Mouse (Mus musculus) limb, embryonic 13.5 days (tissue): ENCODE measurements around the gene Mrps12. TPM values are rescaled to one million over a fixed set of nuclear protein-coding genes. Genes with fewer than 3 reads are reported as not detected.
A peak's percentile ranks its signal among the peaks of the same experiment; 100 is the strongest.

Source experiments
- ATAC-seq: fragments of 200-750 bp; cut with Nextera tagmentation; 2 replicates; pipeline ENCODE4 v1.8.0; 2017; ENCODE audit warnings: low read depth, moderate number of reproducible peaks, moderate TSS enrichment; ENCODE audit not compliant: low FRiP score
- H3K27ac ChIP-seq: fragments of 300-500 bp; sonication (generic); 2 replicates; pipeline ENCODE4 v1.5.1; 2015; ENCODE audit warnings: inconsistent platforms, mild to moderate bottlenecking, moderate library complexity
- H3K27me3 ChIP-seq: fragments of 300-500 bp; sonication (generic); 2 replicates; pipeline ENCODE4 v1.6.1; 2015; ENCODE audit warnings: mild to moderate bottlenecking, inconsistent platforms
- H3K36me3 ChIP-seq: fragments of 300-500 bp; sonication (generic); 2 replicates; pipeline ENCODE4 v1.6.1; 2015; ENCODE audit warnings: inconsistent platforms, mild to moderate bottlenecking, moderate library complexity
- H3K4me1 ChIP-seq: fragments of 300-500 bp; sonication (generic); 2 replicates; pipeline ENCODE4 v1.6.1; 2015; ENCODE audit warnings: inconsistent platforms
- H3K4me2 ChIP-seq: fragments of 300-500 bp; sonication (generic); replicated peaks from 2 replicates; pipeline ENCODE4 v1.6.1; 2015; ENCODE audit warnings: inconsistent platforms, mild to moderate bottlenecking, moderate library complexity
- H3K4me3 ChIP-seq: fragments of 300-500 bp; sonication (generic); 2 replicates; pipeline ENCODE4 v1.5.1; 2015; ENCODE audit warnings: moderate library complexity, mild to moderate bottlenecking, inconsistent platforms
- H3K9ac ChIP-seq: fragments of 300-500 bp; sonication (generic); 2 replicates; pipeline ENCODE4 v1.6.1; 2015; ENCODE audit warnings: mild to moderate bottlenecking, inconsistent platforms
- H3K9me3 ChIP-seq: fragments of 300-500 bp; sonication (generic); 2 replicates; pipeline ENCODE4 v1.6.1; 2016; ENCODE audit warnings: inconsistent platforms
- WGBS: fragments of 180-500 bp; shearing (Covaris S2); methylation state at CpG from one replicate; pipeline ENCODE4 v1.1.7; 2015; 5-methylcytosine and 5-hydroxymethylcytosine counted together
- polyA plus RNA-seq: library from polyadenylated mRNA; unstranded; fragments of >200 nt; fragmentation: Nextera tagmentation; extraction: Ambion mirVana; gene quantifications from 2 replicates; pipeline ENCODE4 v1.2.1, GENCODE M21; 2015

Mrps12 gene
- polyA plus RNA-seq, 1 experiment from 2014 or later, result 114 TPM

DNA sequence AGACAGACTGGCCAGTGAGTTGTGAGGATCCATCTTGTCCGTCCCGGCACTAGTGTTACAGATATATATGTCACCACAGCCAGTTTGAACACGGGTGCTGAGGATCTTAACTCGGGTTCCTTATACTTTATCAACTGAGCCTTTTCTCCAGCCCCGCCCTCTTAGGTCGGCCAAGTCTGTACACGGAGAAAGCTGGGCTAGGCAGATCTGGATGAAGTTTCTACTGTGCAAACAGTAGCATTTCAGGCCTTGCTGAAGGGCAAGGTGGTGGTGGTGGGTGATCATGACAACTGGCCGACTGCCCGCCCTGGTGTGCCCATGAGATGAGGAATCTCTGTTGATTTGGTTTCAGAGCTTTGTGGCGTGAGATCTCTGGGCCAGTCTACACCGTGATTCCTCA lies 44.3 kb downstream of the Mrps12 start:
- no peak overlapping the region for H3K9ac ChIP-seq
- H3K27me3 ChIP-seq, result peaks cover 10% of the 10 kb centered on the region
- peaks cover 9% of the 10 kb centered on the region for H3K9me3 ChIP-seq
- WGBS, result 93% methylated on average over 11 of the region's 11 CpGs
- peaks cover 6% of the 10 kb centered on the region; the same call in 1 of the 2 replicates for H3K36me3 ChIP-seq
- ATAC-seq, result no peak
- H3K4me1 ChIP-seq, result peaks cover 20% of the 10 kb centered on the region
- no peak overlapping the region for H3K4me3 ChIP-seq
- H3K27ac ChIP-seq, result no peak overlapping the region
- H3K4me2 ChIP-seq, result no peak overlapping the region

DNA sequence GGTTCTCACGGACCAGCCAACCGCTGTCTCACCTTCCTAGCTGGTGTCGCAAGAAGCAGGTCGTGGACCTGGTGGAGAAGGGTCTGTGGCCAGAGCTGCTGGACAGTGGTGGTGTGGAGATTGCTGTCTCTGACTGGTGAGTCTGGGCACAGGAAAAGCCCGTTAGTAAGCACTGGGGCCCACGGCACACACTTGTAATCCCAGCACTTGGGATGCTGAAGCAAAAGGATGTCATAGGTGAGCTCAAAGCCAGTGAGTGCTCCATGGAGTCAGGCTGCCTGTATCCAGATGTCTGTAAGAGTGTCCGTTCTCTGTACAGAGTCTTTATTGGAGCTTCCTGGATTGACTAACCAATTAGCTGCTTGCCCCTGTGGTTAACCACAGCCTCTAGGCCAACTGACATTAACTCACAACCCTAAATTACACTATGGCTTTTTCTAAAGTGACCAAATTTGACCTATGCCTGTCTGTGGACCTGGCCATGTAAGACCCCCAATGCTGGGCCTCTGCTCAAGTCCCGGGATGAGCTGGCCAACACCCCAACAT lies 46.6 kb downstream of the Mrps12 start:
- H3K4me3 ChIP-seq, result no peak overlapping the region
- H3K4me1 ChIP-seq, result peaks cover 20% of the 10 kb centered on the region
- H3K27me3 ChIP-seq, result peaks cover 10% of the 10 kb centered on the region
- H3K27ac ChIP-seq, result no peak overlapping the region
- H3K4me2 ChIP-seq, result peak overlapping the region; percentile 91
- H3K9ac ChIP-seq, result no peak overlapping the region
- peaks cover 2% of the 10 kb centered on the region; the same call in 1 of the 2 replicates for H3K36me3 ChIP-seq
- peaks cover 6% of the 10 kb centered on the region for H3K9me3 ChIP-seq
- no peak for ATAC-seq
- 52% methylated on average over 8 of the region's 8 CpGs for WGBS

DNA sequence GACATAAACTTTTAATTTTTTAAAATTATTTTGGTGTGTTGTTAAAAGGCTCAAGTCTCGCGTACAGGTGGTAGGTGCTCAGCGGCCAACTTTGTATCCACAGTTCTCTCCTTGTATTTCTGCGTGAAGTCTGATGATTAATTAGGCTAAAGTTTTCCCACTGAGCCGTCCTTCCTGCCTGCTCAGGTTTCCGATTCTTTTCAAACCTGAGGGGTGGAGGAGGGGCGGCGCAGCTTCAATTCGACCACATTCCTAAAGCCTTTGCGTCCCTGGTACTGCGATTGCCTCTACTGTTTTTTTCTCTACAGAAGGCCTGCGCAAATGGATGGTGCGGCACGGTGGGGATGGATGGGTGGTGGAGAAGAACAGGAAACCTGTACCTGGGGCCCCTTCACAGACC lies 47.2 kb downstream of the Mrps12 start:
- H3K9me3 ChIP-seq, result peaks cover 4% of the 10 kb centered on the region; the same call in 1 of the 2 replicates
- peak overlapping the region; percentile 61; the same call in 1 of the 2 replicates for H3K4me3 ChIP-seq
- no peak overlapping the region for H3K27ac ChIP-seq
- H3K27me3 ChIP-seq, result peaks cover 10% of the 10 kb centered on the region
- ATAC-seq, result no peak
- H3K9ac ChIP-seq, result peak overlapping the region; percentile 13; the same call in 1 of the 2 replicates
- peak overlapping the region; percentile 91 for H3K4me2 ChIP-seq
- H3K36me3 ChIP-seq, result no peaks in the 10 kb centered on the region
- H3K4me1 ChIP-seq, result peaks cover 20% of the 10 kb centered on the region
- 4% methylated on average over 14 of the region's 14 CpGs for whole genome bisulfite sequencing

DNA sequence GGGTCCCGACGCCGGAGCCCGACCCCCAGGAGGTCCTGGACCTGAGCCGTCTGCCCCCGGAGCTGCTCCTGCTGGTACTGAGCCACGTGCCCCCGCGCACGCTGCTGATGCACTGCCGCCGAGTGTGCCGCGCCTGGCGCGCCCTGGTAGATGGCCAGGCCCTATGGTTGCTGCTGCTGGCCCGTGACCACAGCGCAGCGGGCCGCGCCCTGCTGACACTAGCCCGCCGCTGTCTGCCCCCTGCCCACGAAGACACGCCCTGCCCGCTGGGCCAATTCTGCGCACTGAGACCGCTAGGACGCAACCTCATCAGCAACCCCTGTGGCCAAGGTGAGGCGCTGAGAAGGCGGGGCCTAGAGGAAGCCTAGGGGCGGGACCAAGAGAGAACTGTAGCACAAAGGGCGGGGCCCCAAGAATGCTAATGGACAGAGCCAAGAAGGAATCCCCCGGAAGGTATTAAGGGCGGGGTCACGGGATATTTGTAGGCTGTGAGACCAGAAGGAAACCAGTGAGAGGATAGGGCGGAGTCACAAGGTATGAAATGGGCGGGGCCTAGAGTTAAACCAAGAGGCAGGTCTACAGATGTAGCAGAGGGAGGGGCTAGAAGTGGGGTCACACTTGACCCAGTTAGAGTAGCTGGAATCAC lies 48.2 kb downstream of the Mrps12 start:
- H3K9me3 ChIP-seq, result peaks cover 4% of the 10 kb centered on the region; the same call in 1 of the 2 replicates
- H3K4me1 ChIP-seq, result peaks cover 20% of the 10 kb centered on the region
- H3K9ac ChIP-seq, result peak overlapping the region; percentile 73
- peaks cover 10% of the 10 kb centered on the region for H3K27me3 ChIP-seq
- peak; percentile 75 for ATAC-seq
- WGBS, result 2% methylated on average over 38 of the region's 38 CpGs
- H3K4me3 ChIP-seq, result peak overlapping the region; percentile 61
- no peak overlapping the region for H3K27ac ChIP-seq
- H3K4me2 ChIP-seq, result peak overlapping the region; percentile 91
- no peaks in the 10 kb centered on the region for H3K36me3 ChIP-seq

DNA sequence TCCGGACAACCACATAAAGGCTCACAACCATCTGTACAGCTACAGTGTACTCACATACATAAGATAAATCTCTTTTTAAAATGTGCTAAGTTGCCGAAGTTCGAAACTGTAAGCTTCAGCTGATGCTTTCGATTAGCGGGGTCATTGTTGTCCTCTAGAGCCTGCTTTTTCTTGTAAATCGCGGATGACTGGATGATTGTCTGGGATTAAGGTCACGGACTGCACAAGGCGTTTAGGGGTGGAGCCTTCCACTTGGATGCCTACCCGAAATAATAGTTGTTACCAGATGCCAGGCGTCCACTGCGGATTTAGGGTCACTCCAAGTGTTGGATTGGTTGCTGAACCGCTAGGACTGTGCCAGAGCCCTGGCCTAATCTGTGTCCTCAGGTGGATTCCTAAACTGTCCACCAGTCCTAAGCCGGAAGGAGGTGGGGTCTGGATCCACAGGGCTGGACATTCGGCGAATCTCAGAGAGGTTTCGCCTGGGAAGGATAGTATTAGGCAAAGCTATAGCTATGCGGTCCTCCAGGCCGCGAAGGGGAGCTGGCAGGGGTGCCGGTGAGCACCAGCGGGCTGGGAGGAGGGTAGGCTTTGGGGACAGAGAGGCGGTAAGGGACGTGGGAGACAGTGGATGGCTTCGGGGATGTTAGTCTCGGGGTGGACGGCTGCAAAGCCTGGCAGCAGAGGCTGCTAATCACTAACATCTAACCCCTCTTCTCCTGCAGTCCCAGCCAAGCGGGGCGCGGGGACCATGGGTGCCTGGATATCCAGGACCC lies 48.9 kb downstream of the Mrps12 start, which contains the start of gene Fbxo27:
Fbxo27 (plus strand) TSS at position 305 of the 776 bp plus-strand sequence.
- Histone ChIP-seq H3K36me3 (no peaks in the 10 kb centered on the region), H3K9ac (peak within 1 kb of the TSS; percentile 73), H3K4me3 (peak within 1 kb of the TSS; percentile 61), H3K27ac (no peak within 1 kb of the TSS), H3K4me1 (peaks cover 20% of the 10 kb centered on the region), H3K9me3 (peaks cover 4% of the 10 kb centered on the region; the same call in 1 of the 2 replicates), H3K4me2 (peak within 1 kb of the TSS; percentile 91), H3K27me3 (peaks cover 10% of the 10 kb centered on the region)
- WGBS, result 34% methylated on average over 30 of the region's 30 CpGs
- peak; percentile 45 for ATAC-seq

DNA sequence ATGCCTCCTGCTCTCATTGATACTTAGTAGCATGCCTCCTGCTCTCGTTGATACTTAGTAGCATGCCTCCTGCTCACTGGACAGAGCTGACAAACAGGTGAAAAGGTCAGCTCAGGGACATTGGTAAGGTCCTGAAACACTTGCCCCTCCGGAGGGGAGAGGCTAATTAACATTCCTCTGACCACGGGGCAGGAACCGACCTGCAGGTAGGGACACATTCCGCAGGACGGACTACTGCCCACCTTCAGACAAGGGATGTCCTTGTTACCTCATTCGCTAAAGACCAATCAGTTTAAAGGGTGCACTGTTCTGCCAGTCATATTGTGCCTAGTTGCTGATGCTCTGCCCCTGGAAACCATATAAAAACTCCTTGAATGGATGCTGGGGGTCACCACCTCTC lies 50.5 kb downstream of the Mrps12 start:
- Histone ChIP-seq H3K9me3 (peaks cover 4% of the 10 kb centered on the region; the same call in 1 of the 2 replicates), H3K9ac (no peak overlapping the region), H3K4me3 (no peak overlapping the region), H3K4me2 (no peak overlapping the region), H3K36me3 (no peaks in the 10 kb centered on the region), H3K4me1 (peaks cover 20% of the 10 kb centered on the region), H3K27me3 (peaks cover 10% of the 10 kb centered on the region), H3K27ac (no peak overlapping the region)
- ATAC-seq, result no peak
- WGBS, result 62% methylated on average over 7 of the region's 7 CpGs

Other genes starting within 250 kb of the Mrps12 start
- not detected in 2 replicates for gene Ifnl2, start 231.4 kb downstream of the Mrps12 start, polyA plus RNA-seq
- not detected in 2 replicates for gene Ifnl3, start 219.0 kb downstream of the Mrps12 start, polyA plus RNA-seq
- gene Sycn, start 200.9 kb downstream of the Mrps12 start, polyA plus RNA-seq, result not detected in 2 replicates
- gene Nccrp1, start 194.6 kb downstream of the Mrps12 start, polyA plus RNA-seq, result not detected in 2 replicates
- gene Samd4b, start 143.7 kb downstream of the Mrps12 start, polyA plus RNA-seq, result 26.7 and 31.7 TPM in 2 replicates
- 33.2 and 33.4 TPM in 2 replicates for gene Pak4, start 143.6 kb downstream of the Mrps12 start, polyA plus RNA-seq
- gene Acp7, start 110.5 kb downstream of the Mrps12 start, polyA plus RNA-seq, result not detected in 2 replicates
- 7.0 and 7.6 TPM in 2 replicates for gene Fbxo27, start 49.0 kb downstream of the Mrps12 start, polyA plus RNA-seq
- gene Fbxo17, start 25.0 kb downstream of the Mrps12 start, polyA plus RNA-seq, result 31.8 and 33.9 TPM in 2 replicates
- gene Sars2, start 172 bp upstream of the Mrps12 start, polyA plus RNA-seq, result 26.7 and 30.4 TPM in 2 replicates
- gene Ccer2, start 14.4 kb upstream of the Mrps12 start, polyA plus RNA-seq, result not detected in 2 replicates
- gene Sirt2, start 24.9 kb upstream of the Mrps12 start, polyA plus RNA-seq, result 85.8 and 87.8 TPM in 2 replicates
- 41.7 and 46.0 TPM in 2 replicates for gene Nfkbib, start 25.7 kb upstream of the Mrps12 start, polyA plus RNA-seq
- gene Rinl, start 47.1 kb upstream of the Mrps12 start, polyA plus RNA-seq, result 3.1 and 3.6 TPM in 2 replicates
- 284 and 285 TPM in 2 replicates for gene Hnrnpl, start 66.7 kb upstream of the Mrps12 start, polyA plus RNA-seq
- gene Ech1, start 83.4 kb upstream of the Mrps12 start, polyA plus RNA-seq, result 155 TPM in 2 replicates
- gene Lgals4, start 92.0 kb upstream of the Mrps12 start, polyA plus RNA-seq, result 9.6 and 10.3 TPM in 2 replicates
- 7.6 and 10.3 TPM in 2 replicates for gene Lgals7, start 122.0 kb upstream of the Mrps12 start, polyA plus RNA-seq
- gene Capn12, start 139.6 kb upstream of the Mrps12 start, polyA plus RNA-seq, result 0.94 and 0.97 TPM in 2 replicates
- gene Actn4, start 220.5 kb upstream of the Mrps12 start, polyA plus RNA-seq, result 270 and 300 TPM in 2 replicates
- 422 and 454 TPM in 2 replicates for gene Eif3k, start 240.0 kb upstream of the Mrps12 start, polyA plus RNA-seq
- 9.5 and 10.0 TPM in 2 replicates for gene Map4k1, start 240.2 kb upstream of the Mrps12 start, polyA plus RNA-seq